Mouse (Mus musculus): Measurements from ENCODE around the gene Dock2. TPM values are rescaled to one million over a fixed set of nuclear protein-coding genes. Genes with fewer than 3 reads are reported as not detected.

Dock2 gene
- total RNA-seq, 2 experiments from 2014 or later = 0.86 to 1.6 TPM

- peak; percentile 20 to 28 for DNase-seq
- intact Hi-C loops (cut with DNase I) = no loop called here
Observed at GRCm38 (mm10) chr11:34771221-34771986, 12.3 kb downstream of the Dock2 start.

- DNase-seq = no peak
- intact Hi-C loops (cut with DNase I) = no loop called here
Observed at GRCm38 (mm10) chr11:34770666-34771065, 13.0 kb downstream of the Dock2 start.

DNA sequence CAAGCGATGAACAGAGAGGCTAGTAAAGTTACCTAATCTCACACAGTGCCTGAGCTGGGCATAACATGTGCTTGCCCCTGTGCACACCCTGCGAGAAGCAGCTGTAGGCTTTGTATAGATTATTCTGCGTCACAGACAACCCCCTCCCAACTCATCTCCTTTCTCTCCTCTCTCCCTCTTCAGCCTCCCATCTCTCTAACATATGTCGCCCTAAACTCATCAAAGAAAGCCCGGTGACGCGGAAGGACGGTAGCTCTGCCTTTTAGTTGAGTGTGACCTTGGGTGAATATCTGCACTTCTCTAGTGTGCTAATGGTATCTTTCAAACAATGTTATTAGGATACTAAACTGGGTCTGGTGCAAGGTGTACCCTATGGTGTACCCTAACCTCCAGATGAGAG lies 13.7 kb downstream of the Dock2 start:
- intact Hi-C loops (cut with DNase I) = no loop called here

DNA sequence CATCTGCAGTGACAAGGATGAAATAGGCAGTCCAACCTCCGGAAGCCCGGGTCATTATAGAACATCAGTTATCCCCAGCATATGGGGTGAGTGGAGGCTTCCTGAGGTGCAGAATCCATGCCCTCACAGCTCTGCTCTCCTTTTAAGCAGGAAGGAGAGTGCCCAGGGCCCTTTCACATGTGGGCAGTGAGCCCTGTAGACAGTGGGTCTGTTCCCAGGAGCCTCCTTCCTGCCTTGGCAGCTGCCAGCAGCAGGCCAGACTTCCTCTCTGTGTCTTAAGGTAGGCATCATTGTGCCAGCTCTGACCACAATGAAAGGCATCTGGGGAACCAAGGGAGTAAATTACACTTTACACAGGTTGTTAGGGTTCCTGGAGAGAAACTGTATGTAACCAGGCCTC lies 14.3 kb downstream of the Dock2 start:
- intact Hi-C loops (cut with DNase I) = no loop called here
- DNase-seq = no peak

More for the DNA sequence above, 13.7 kb downstream of the Dock2 start:
- DNase-seq = no peak

GRCm38 (mm10) chr11:34763739-34764361 lies 19.8 kb downstream of the Dock2 start:
- no peak for DNase-seq
- intact Hi-C loops (cut with DNase I) = no loop called here

- DNase-seq = no peak
- intact Hi-C loops (cut with DNase I) = no loop called here
Observed at GRCm38 (mm10) chr11:34762570-34763127, 21.0 kb downstream of the Dock2 start.

DNA sequence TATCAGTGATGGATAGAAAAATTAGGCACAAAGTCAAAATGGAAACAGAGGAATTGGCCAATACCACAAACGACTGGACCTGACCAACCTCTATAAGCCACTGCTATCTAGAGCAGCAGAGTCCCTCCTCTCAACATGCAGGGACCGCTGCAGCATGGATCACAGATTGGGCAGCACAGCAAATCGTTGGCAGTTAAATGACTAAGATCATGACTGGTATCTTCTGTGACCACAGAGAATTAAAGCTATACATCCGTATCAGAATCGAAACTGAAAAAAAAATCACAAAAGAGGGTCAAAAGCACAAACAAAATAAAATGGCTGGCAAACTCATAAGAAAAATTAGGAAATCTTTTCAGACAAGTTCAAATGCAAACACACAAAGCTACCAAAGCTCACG lies 21.6 kb downstream of the Dock2 start:
- intact Hi-C loops (cut with DNase I) = no loop called here
- DNase-seq = no peak

GRCm38 (mm10) chr11:34759582-34759981 lies 24.1 kb downstream of the Dock2 start:
- no peak for DNase-seq
- intact Hi-C loops (cut with DNase I) = no loop called here

- DNase-seq = no peak
Observed at GRCm38 (mm10) chr11:34741081-34741480, 42.6 kb downstream of the Dock2 start.

GRCm38 (mm10) chr11:34739816-34740215 lies 43.9 kb downstream of the Dock2 start:
- DNase-seq = no peak
- intact Hi-C loops (cut with DNase I) = no loop called here

More at GRCm38 (mm10) chr11:34741081-34741480, 42.6 kb downstream of the Dock2 start:
- intact Hi-C loops (cut with DNase I) = no loop called here

DNA sequence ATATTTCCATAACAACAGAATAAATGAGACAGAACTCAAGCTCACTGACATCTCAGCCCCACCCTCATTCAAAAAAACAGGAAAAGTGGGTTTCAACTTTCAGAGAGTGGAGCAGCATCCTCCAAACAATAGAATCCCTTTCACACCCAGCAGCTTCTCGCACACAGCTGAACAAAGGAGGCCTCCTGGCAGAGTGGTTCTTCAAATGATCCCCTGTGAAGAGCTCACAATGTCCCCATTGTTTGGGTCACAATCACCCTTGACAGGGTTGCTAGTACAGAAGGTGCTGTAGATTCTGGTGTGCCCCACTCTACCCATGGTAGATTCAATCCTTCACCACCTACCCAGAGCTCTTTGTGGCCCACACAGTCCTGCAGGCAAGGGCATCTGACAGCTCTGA lies 44.7 kb downstream of the Dock2 start:
- no peak for DNase-seq
- intact Hi-C loops (cut with DNase I) = no loop called here

GRCm38 (mm10) chr11:34737193-34737592 lies 46.5 kb downstream of the Dock2 start:
- intact Hi-C loops (cut with DNase I) = no loop called here
- DNase-seq = no peak

DNA sequence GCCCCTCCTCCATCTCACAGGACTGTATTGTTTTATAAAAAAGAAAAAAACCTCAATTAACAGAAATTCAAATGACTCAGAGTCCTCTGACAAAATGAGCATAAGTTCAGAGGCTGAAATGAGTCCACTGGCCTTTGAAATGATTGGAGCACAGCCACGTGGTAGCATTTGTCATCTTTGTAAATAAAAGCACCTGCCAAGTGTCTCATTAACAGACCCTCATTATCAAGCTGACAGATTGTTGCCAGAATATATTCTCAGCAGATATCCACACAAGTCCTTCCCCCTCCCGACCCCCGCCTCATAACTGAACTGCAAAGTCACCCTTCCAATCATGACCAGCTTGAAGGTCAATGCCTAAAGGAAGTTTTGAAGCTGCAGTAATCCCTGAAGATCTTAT lies 49.7 kb downstream of the Dock2 start:
- DNase-seq = no peak
- intact Hi-C loops (cut with DNase I) = no loop called here

- intact Hi-C loops (cut with DNase I) = no loop called here
- no peak for DNase-seq
Observed at GRCm38 (mm10) chr11:34727467-34727866, 56.2 kb downstream of the Dock2 start.

- intact Hi-C loops (cut with DNase I) = no loop called here
- no peak for DNase-seq
Observed at GRCm38 (mm10) chr11:34726699-34727347, 56.9 kb downstream of the Dock2 start.

DNA sequence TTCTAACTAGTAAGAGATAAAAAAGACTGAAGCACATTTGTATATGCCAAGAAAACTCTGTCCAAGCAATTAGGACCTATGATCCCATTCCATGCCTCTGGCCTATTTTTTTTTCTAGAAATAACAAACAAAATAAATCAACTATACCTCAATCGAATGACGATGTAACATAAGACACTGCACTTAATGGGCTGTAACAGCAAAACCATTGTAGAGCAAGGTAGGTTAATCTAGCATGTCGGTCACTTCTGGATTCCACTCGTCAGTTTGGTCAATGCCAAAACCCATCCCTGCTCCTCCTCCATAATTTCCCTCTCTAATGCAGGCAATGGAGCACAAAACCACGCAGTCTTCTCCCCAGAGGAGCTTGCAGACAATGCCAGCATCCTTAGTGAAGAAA lies 70.3 kb downstream of the Dock2 start:
- DNase-seq = no peak
- intact Hi-C loops (cut with DNase I) = no loop called here

DNA sequence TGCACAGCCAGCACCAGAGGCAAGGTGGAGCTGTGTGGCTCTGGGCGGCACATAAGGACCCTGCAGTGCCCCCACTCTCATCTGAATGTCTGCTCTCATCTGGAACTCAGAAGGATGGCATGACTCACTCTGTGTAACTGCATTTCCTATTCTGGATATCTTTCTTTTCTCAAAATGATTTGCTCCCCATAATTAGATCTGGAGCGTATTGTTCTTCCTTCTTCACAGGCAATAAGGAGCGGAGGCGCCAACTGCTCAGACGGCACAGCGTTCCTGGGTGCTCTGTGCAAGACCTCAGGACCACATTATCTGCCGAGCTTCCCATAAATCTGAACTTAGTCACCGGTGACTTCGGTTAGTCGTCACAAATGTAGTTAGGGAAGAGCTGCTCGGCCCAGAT lies 75.4 kb downstream of the Dock2 start:
- no peak for DNase-seq
- intact Hi-C loops (cut with DNase I) = no loop called here

DNA sequence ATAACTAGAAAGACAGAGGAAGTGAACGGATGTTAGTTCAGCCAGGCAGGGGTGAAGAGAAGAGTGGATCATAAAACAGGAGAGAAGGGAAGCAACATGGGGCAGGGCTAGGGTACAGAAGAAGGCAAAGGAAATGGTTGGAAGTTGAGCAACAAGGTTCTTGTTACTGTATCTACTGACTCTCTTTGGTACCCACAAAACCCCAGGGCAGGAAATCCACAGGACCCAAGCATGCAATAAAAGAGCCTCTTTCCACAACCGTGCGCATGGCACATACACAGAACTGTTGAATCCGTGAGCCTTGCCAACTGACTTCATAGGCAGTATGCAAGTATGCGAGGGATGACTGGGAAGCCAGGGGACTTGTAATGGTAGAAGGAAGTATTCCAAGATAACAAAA lies 76.3 kb downstream of the Dock2 start:
- intact Hi-C loops (cut with DNase I) = no loop called here
- no peak for DNase-seq

DNA sequence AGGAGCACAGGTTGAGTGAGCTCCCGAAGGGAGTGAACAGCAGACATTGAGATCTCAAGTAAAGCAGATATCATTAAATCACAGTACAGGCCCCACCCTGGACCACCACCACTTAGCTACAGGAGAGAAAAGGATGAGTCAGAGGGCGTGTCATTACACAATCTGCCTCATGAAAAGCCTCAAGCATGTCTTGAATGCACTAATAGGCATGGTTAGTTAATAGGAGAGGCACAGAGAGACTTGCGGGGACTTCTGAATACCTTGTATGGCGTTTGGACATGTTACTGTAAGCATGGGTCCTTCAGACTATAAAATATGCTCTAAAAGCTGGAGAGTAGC lies 78.6 kb downstream of the Dock2 start:
- DNase-seq = no peak

DNA sequence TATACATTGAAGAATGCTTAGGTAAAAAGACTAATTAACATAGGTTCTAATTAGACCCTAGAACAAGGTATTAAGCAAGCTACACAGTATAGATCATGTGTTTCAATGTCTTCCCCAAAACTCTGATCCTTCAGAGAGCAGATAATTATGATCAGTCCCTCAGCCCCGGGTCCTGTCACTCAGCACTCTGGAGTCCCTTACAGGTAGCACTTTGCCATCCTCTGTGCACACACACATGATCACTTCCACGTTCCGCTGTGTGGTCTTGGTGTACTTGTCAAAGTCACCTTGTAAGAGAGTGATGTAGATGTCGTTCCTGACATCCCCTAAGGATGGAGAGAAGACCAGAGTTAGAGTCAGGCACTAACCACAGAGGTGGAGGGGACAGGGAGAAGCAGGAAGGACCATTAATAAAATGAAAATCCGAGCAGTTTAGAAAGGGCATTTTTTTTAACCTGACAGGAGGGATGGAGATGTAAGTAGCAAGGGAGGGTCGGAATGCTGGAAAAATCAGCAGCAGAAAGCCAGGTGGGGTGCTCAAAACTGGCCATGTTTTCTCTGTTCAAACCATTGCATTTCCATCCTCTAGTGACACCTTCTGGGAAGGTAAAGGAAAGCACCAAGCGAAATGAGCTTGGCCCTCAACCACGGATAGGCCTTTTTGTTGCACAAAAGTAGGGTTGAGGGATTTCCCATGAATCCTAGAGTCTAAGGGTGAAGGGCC lies 79.1 kb downstream of the Dock2 start:
- intact Hi-C loops (cut with DNase I) = no loop called here
- no peak for DNase-seq

More for the DNA sequence above, 78.6 kb downstream of the Dock2 start:
- intact Hi-C loops (cut with DNase I) = no loop called here

- no peak for DNase-seq
- intact Hi-C loops (cut with DNase I) = no loop called here
Observed at GRCm38 (mm10) chr11:34703851-34704250, 79.8 kb downstream of the Dock2 start.
